ENCODE assay signal across 8 mouse cellular contexts in the genomic region with DNA sequence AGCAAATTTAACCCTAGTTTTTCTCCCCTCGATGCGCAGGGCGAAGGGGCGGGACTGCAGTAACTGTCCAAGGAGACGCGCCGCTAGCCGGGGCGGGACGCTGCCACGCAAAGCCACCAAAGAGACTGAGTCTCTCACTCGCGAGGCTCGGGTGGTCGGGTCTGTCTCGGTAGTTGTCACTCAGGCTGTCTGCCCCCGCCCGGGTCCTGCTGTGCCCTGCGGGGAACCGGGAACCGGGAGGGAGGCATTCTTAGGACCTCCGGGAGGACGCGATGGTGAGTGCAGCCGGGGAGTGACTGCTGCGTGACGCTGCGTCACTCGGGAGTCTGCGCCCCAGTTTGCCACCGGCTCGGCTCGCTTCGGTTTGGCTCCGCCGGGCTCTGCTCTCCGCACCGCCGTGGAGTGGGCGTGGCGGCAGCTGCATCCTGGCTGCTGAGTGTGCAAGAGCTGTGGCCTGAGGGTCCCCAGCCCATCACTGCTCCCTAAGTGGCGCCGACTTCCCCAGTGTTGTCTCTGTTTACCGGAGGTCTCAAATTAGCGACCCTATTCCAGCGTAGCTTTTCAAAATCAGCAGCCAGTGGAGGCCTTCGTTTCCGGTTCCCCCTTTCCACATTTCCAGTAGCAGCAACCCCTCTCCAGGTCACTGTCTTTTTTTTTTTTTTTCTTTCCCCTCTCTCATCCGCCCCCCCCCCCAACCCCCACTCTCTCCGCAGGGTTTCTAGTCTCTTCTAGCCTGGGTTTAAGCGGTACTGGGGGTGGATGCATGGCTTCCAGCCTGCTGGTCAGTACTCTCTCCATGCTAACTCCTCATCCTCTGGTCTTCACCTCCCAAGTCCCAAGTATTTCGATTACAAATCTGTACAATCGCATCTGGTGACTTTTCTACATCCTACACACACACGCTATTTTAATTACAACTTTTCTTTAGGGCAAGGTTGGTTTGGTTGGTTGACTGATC. TPM values are rescaled to one million over a fixed set of nuclear protein-coding genes. Genes with fewer than 3 reads are reported as not detected.
A peak's percentile ranks its signal among the peaks of the same experiment; 100 is the strongest.
DNase-seq lines count a peak whose midpoint lies in the region; ATAC-seq and TF ChIP-seq lines count a peak whose summit lies in the region.

No protein-coding gene starts in this region.

- H3K27ac ChIP-seq in heart, embryonic 13.5 days (replicated peaks) = no peak overlapping the region
- H3K27ac ChIP-seq in lung, embryonic 14.5 days (ENCODE audit: low read depth) = no peak overlapping the region

- H3K4me1 ChIP-seq in heart, embryonic 13.5 days = peaks cover 3% of the 10 kb centered on the region; the same call in 1 of the 2 replicates
- no peaks in the 10 kb centered on the region for H3K4me1 ChIP-seq in lung, embryonic 14.5 days (ENCODE audit: insufficient read depth)

- peak; percentile 59 for ATAC-seq in heart, embryonic 13.5 days (ENCODE audit: extremely low read depth, insufficient number of reproducible peaks, low FRiP score, low TSS enrichment)
- ATAC-seq in lung, embryonic 14.5 days (ENCODE audit: insufficient read depth) = peak; percentile 78
- ATAC-seq in neutrophil, adult 5-6 weeks (ENCODE audit: extremely low read depth, insufficient number of reproducible peaks, low FRiP score, poor library complexity, severe bottlenecking) = peak; percentile 43; the same call in 1 of the 2 replicates

- peak overlapping the region; percentile 82 for H3K9ac ChIP-seq in heart, embryonic 13.5 days
- peak overlapping the region; percentile 63 for H3K9ac ChIP-seq in lung, embryonic 14.5 days

- 0 out of 2 replicates have a peak, but pooled peaks cover 6% of the 10 kb centered on the region for H3K9me3 ChIP-seq in heart, embryonic 13.5 days
- H3K9me3 ChIP-seq in lung, embryonic 14.5 days (ENCODE audit: low read depth, low read length) = peaks cover 4% of the 10 kb centered on the region; the same call in 1 of the 2 replicates

- DNase-seq in CD4-positive helper T cell, adult 2 months (ENCODE audit: low read depth, low spot score) = peak; percentile 62
- DNase-seq in Muller cell, postnatal 12 days (ENCODE audit: inconsistent ontology term) = peak; percentile 72
- peak; percentile 63 for DNase-seq in embryo, embryonic 9.5 days (ENCODE audit: extremely low spot score)
- DNase-seq in kidney, postnatal 4 days = peak; percentile 60 to 70
- peak; percentile 79 for DNase-seq in lung, embryonic 14.5 days
- DNase-seq in adipocyte (ENCODE audit: low spot score) = no peak

- no peak for TF ChIP-seq CTCF in lung, embryonic 14.5 days (IDR thresholded peaks at IDR 0.05; ENCODE audit: low read depth)

- WGBS in heart, embryonic 13.5 days = 2% methylated on average over 54 of the region's 54 CpGs
- WGBS in lung, embryonic 14.5 days = 1% methylated on average over 53 of the region's 54 CpGs

- H3K27me3 ChIP-seq in heart, embryonic 13.5 days (replicated peaks) = peaks cover 6% of the 10 kb centered on the region; the same call in 1 of the 2 replicates
- no peaks in the 10 kb centered on the region for H3K27me3 ChIP-seq in lung, embryonic 14.5 days (ENCODE audit: insufficient read depth, low read length)

- H3K4me3 ChIP-seq in heart, embryonic 13.5 days = peak overlapping the region; percentile 65
- H3K4me3 ChIP-seq in lung, embryonic 14.5 days (ENCODE audit: low read depth, low read length) = peak overlapping the region; percentile 51

- H3K36me3 ChIP-seq in heart, embryonic 13.5 days = no peaks in the 10 kb centered on the region
- H3K36me3 ChIP-seq in lung, embryonic 14.5 days (ENCODE audit: insufficient read depth) = no peaks in the 10 kb centered on the region

- H3K4me2 ChIP-seq in heart, embryonic 13.5 days = peak overlapping the region; percentile 95
- peak overlapping the region; percentile 93 for H3K4me2 ChIP-seq in lung, embryonic 14.5 days

RNA-seq across cellular contexts. Expression of a gene that starts 8.3 kb away (rescaled TPM):
- 46.0 and 52.0 TPM in 2 replicates for polyA plus RNA-seq in heart, embryonic 13.5 days (2015; fragmentation: Nextera tagmentation; extraction: Ambion mirVana)
- 70.8 and 73.8 TPM in 2 replicates for polyA plus RNA-seq in lung, embryonic 14.5 days (2014; fragmentation: Nextera tagmentation; extraction: Ambion mirVana)
- total RNA-seq in neutrophil, adult 5-6 weeks (2017) = 13.0 and 16.6 TPM in 2 replicates

RNA-seq across cellular contexts. Expression of a gene that starts 22.9 kb away (rescaled TPM):
- polyA plus RNA-seq in heart, embryonic 13.5 days (2015; fragmentation: Nextera tagmentation; extraction: Ambion mirVana) = 0.08 and 0.24 TPM in 2 replicates
- 0.53 and 0.68 TPM in 2 replicates for polyA plus RNA-seq in lung, embryonic 14.5 days (2014; fragmentation: Nextera tagmentation; extraction: Ambion mirVana)
- total RNA-seq in neutrophil, adult 5-6 weeks (2017) = not detected in 2 replicates

RNA-seq across cellular contexts. Expression of a gene that starts 29.5 kb away (rescaled TPM):
- 9.0 and 10.9 TPM in 2 replicates for polyA plus RNA-seq in heart, embryonic 13.5 days (2015; fragmentation: Nextera tagmentation; extraction: Ambion mirVana)
- polyA plus RNA-seq in lung, embryonic 14.5 days (2014; fragmentation: Nextera tagmentation; extraction: Ambion mirVana) = 3.6 and 4.2 TPM in 2 replicates
- 70.6 and 71.3 TPM in 2 replicates for total RNA-seq in neutrophil, adult 5-6 weeks (2017)

RNA-seq across cellular contexts. Expression of a gene that starts 48.0 kb away (rescaled TPM):
- polyA plus RNA-seq in heart, embryonic 13.5 days (2015; fragmentation: Nextera tagmentation; extraction: Ambion mirVana) = 106 and 125 TPM in 2 replicates
- 196 and 212 TPM in 2 replicates for polyA plus RNA-seq in lung, embryonic 14.5 days (2014; fragmentation: Nextera tagmentation; extraction: Ambion mirVana)
- total RNA-seq in neutrophil, adult 5-6 weeks (2017) = 27.4 and 27.9 TPM in 2 replicates
